Mouse (Mus musculus) kidney, adult 9 months (tissue): ENCODE data around the gene Slc6a13.

Source experiments
- DNase-seq: peaks from one replicate; pipeline ENCODE4 v3.0.0; 2022

The Slc6a13 gene

GRCm38 (mm10) chr6:121328417-121328884 lies 28.4 kb downstream of the Slc6a13 start:
- no peak for DNase-seq

GRCm38 (mm10) chr6:121329848-121330508 lies 30.0 kb downstream of the Slc6a13 start:
- DNase-seq, result peak; percentile 70

GRCm38 (mm10) chr6:121335841-121336240 lies 35.8 kb downstream of the Slc6a13 start:
- DNase-seq, result no peak

- peak; percentile 28 for DNase-seq
These were observed 36.5 kb downstream of the Slc6a13 start for GRCm38 (mm10) chr6:121336558-121336957.

GRCm38 (mm10) chr6:121337229-121337628 lies 37.2 kb downstream of the Slc6a13 start:
- no peak for DNase-seq

GRCm38 (mm10) chr6:121337770-121338518 lies 37.9 kb downstream of the Slc6a13 start:
- peak; percentile 89 for DNase-seq

GRCm38 (mm10) chr6:121338519-121338896 lies 38.5 kb downstream of the Slc6a13 start:
- DNase-seq, result no peak

- DNase-seq, result no peak
These were observed 41.6 kb downstream of the Slc6a13 start for GRCm38 (mm10) chr6:121341650-121342049.

- no peak for DNase-seq
These were observed 43.2 kb downstream of the Slc6a13 start, which contains the start of gene Slc6a12 for GRCm38 (mm10) chr6:121343026-121343770. TSS of gene Slc6a12 (plus strand) at chr6:121343076.

- DNase-seq, result no peak
These were observed 43.7 kb downstream of the Slc6a13 start for GRCm38 (mm10) chr6:121343771-121344123.

GRCm38 (mm10) chr6:121344329-121344728 lies 44.3 kb downstream of the Slc6a13 start:
- DNase-seq, result no peak

GRCm38 (mm10) chr6:121346428-121346827 lies 46.4 kb downstream of the Slc6a13 start:
- DNase-seq, result no peak

GRCm38 (mm10) chr6:121352276-121352675 lies 52.2 kb downstream of the Slc6a13 start:
- no peak for DNase-seq

- DNase-seq, result no peak
These were observed 56.0 kb downstream of the Slc6a13 start for GRCm38 (mm10) chr6:121356041-121356440.

- no peak for DNase-seq
These were observed 57.2 kb downstream of the Slc6a13 start for GRCm38 (mm10) chr6:121357232-121357631.

- DNase-seq, result no peak
These were observed 63.0 kb downstream of the Slc6a13 start for GRCm38 (mm10) chr6:121363061-121363460.

GRCm38 (mm10) chr6:121363956-121364355 lies 63.9 kb downstream of the Slc6a13 start:
- DNase-seq, result peak; percentile 63

- peak; percentile 34 for DNase-seq
These were observed 66.5 kb downstream of the Slc6a13 start for GRCm38 (mm10) chr6:121366537-121366936.

- no peak for DNase-seq
These were observed 67.1 kb downstream of the Slc6a13 start for GRCm38 (mm10) chr6:121367099-121367498.

- DNase-seq, result peak; percentile 78
These were observed 71.4 kb downstream of the Slc6a13 start for GRCm38 (mm10) chr6:121371197-121371980.

GRCm38 (mm10) chr6:121376159-121376558 lies 76.1 kb downstream of the Slc6a13 start:
- DNase-seq, result no peak

- no peak for DNase-seq
These were observed 78.2 kb downstream of the Slc6a13 start for GRCm38 (mm10) chr6:121378256-121378655.

- DNase-seq, result no peak
These were observed 80.5 kb downstream of the Slc6a13 start for GRCm38 (mm10) chr6:121380576-121380975.
